Mouse (Mus musculus): ENCODE results near the gene Aftph. TPM values are rescaled to one million over a fixed set of nuclear protein-coding genes. Genes with fewer than 3 reads are reported as not detected.
A peak's percentile ranks its signal among the peaks of the same experiment; 100 is the strongest.

The Aftph gene
- polyA plus RNA-seq, 1 experiment from 2014 or later = 24.5 TPM

DNA sequence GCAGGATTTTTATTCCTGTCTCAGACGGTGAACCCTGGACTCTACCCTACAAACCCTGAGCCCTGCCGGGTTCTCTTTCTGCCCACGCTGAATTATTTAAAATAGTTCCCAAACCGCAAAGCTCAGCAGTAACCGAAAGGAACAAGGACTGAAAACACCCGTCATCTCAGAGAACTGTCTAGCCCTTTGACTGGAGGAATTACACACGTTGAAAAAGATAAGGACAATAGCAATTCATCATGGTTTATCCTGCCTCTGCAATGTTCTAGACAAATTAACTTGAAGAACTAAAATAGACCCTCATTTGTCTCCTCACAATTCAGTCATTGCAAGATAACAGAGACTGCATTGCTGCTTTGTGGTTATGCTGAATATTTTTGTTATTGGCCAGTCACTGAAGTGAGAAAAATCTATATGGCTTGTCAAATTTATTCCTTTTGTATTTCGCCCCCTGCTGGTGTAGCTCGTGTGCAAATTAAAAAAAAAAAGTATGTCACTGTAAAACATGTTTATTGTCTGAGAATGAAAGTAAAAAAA is 1.0 kb upstream of the Aftph start:
- ATAC-seq (ENCODE audit: insufficient number of reproducible peaks, insufficient read depth, low FRiP score, low read depth) = no peak
- 0% methylated on average over 9 of the region's 9 CpGs for WGBS
- H3K4me2 ChIP-seq (replicated peaks; ENCODE audit: low read depth, low read length) = peak overlapping the region; percentile 63
- H3K9ac ChIP-seq (replicated peaks; ENCODE audit: low read depth, low read length) = peak overlapping the region; percentile 31
- peak overlapping the region; percentile 96 for H3K27ac ChIP-seq (ENCODE audit: low read length)
- no peaks in the 10 kb centered on the region for H3K27me3 ChIP-seq (ENCODE audit: control insufficient read depth, insufficient read depth, low read length)
- H3K36me3 ChIP-seq (ENCODE audit: control insufficient read depth, insufficient read depth, low read length) = no peaks in the 10 kb centered on the region
- no peaks in the 10 kb centered on the region for H3K4me1 ChIP-seq (ENCODE audit: control insufficient read depth, insufficient read depth, low read length)
- H3K9me3 ChIP-seq (ENCODE audit: control insufficient read depth, low read depth, low read length) = no peaks in the 10 kb centered on the region
- peak overlapping the region; percentile 93 for H3K4me3 ChIP-seq (ENCODE audit: low read depth, low read length)

DNA sequence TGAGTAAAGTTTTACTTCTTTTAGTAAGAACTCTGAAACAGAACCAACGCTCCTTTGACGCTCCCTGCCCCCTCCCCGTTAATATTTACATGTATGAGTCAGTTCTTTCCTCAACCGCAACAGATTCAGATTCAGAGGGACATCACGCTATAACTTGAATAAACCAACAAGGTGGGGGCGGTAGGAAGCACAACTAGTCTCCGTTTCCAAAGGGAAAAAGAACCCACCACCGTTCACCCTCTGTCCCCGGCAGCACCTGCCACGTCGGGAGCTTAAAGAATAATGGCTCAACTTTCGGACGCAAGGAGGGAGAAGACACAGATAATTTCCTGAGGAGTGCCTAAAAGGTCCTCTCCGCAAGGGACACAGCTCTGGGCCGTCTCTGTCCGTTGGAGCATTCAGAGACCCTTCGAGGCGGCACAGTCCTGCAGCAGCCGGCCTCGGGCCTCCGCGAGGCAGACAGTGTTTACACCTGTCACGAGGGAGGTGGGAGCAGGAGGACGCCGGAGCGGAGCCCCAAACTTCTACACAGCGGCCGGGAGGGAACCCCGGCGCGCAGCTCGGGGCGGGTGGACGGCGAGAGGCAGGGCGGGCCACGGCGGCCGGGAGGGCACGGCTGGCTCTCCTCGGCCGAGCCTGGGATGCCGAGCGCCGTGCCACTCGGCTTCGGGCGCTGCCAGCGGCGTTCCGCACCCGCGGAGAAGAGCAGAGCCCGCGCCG is 748 bp downstream of the Aftph start:
- Histone ChIP-seq H3K9ac (replicated peaks; ENCODE audit: low read depth, low read length) (peak overlapping the region; percentile 84), H3K9me3 (ENCODE audit: control insufficient read depth, low read depth, low read length) (no peaks in the 10 kb centered on the region), H3K36me3 (ENCODE audit: control insufficient read depth, insufficient read depth, low read length) (no peaks in the 10 kb centered on the region), H3K4me3 (ENCODE audit: low read depth, low read length) (peak overlapping the region; percentile 93), H3K27me3 (ENCODE audit: control insufficient read depth, insufficient read depth, low read length) (no peaks in the 10 kb centered on the region), H3K4me1 (ENCODE audit: control insufficient read depth, insufficient read depth, low read length) (no peaks in the 10 kb centered on the region), H3K27ac (ENCODE audit: low read length) (peak overlapping the region; percentile 96), H3K4me2 (replicated peaks; ENCODE audit: low read depth, low read length) (peak overlapping the region; percentile 63)
- ATAC-seq (ENCODE audit: insufficient number of reproducible peaks, insufficient read depth, low FRiP score, low read depth) = peak; percentile 20; the same call in 1 of the 2 replicates
- under 1% methylated on average over 56 of the region's 56 CpGs for WGBS

GRCm38 (mm10) chr11:20734066-20734465 is 7.3 kb downstream of the Aftph start:
- no peaks in the 10 kb centered on the region for H3K9me3 ChIP-seq (ENCODE audit: control insufficient read depth, low read depth, low read length)
- H3K4me3 ChIP-seq (ENCODE audit: low read depth, low read length) = no peak overlapping the region
- H3K4me1 ChIP-seq (ENCODE audit: control insufficient read depth, insufficient read depth, low read length) = peaks cover 7% of the 10 kb centered on the region
- ATAC-seq (ENCODE audit: insufficient number of reproducible peaks, insufficient read depth, low FRiP score, low read depth) = no peak
- H3K4me2 ChIP-seq (replicated peaks; ENCODE audit: low read depth, low read length) = no peak overlapping the region
- no peak overlapping the region for H3K9ac ChIP-seq (replicated peaks; ENCODE audit: low read depth, low read length)
- H3K27me3 ChIP-seq (ENCODE audit: control insufficient read depth, insufficient read depth, low read length) = no peaks in the 10 kb centered on the region
- no peak overlapping the region for H3K27ac ChIP-seq (ENCODE audit: low read length)
- H3K36me3 ChIP-seq (ENCODE audit: control insufficient read depth, insufficient read depth, low read length) = no peaks in the 10 kb centered on the region
- 62% methylated on average over 3 of the region's 3 CpGs for WGBS

DNA sequence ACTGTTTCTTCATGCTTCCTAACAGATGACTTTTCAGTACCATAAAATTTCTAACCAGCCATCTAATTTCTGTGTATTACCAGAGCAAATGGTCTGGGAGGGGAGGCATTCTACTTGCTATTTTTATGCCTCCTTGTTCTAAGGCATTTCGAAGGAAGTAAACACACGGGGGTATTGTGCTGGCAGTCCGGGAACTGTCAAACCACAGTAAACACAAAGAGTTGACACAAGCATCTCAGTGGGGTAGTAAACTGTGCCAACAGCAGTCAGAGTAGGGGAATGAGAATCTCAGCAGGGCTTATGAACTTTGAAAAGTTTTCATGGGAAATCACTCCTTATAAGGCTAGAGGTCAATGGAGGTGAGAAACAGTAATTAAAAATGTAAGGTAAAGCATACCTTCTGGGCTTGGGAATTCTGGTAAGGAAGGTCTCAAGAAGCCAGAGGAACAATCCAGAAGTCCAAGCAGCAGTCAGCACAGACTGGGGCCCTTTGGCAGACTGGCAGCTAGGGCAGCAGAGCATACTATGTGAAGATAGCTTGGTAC is 7.8 kb downstream of the Aftph start:
- ATAC-seq (ENCODE audit: insufficient number of reproducible peaks, insufficient read depth, low FRiP score, low read depth) = no peak
- H3K9ac ChIP-seq (replicated peaks; ENCODE audit: low read depth, low read length) = no peak overlapping the region
- H3K27ac ChIP-seq (ENCODE audit: low read length) = no peak overlapping the region
- H3K4me2 ChIP-seq (replicated peaks; ENCODE audit: low read depth, low read length) = no peak overlapping the region
- no peaks in the 10 kb centered on the region for H3K9me3 ChIP-seq (ENCODE audit: control insufficient read depth, low read depth, low read length)
- H3K36me3 ChIP-seq (ENCODE audit: control insufficient read depth, insufficient read depth, low read length) = no peaks in the 10 kb centered on the region
- H3K27me3 ChIP-seq (ENCODE audit: control insufficient read depth, insufficient read depth, low read length) = no peaks in the 10 kb centered on the region
- H3K4me3 ChIP-seq (ENCODE audit: low read depth, low read length) = no peak overlapping the region
- H3K4me1 ChIP-seq (ENCODE audit: control insufficient read depth, insufficient read depth, low read length) = peaks cover 7% of the 10 kb centered on the region
- WGBS = 45% methylated on average over 3 of the region's 3 CpGs

GRCm38 (mm10) chr11:20729403-20729802 is 12.0 kb downstream of the Aftph start:
- ATAC-seq (ENCODE audit: insufficient number of reproducible peaks, insufficient read depth, low FRiP score, low read depth) = no peak
- H3K4me1 ChIP-seq (ENCODE audit: control insufficient read depth, insufficient read depth, low read length) = peaks cover 7% of the 10 kb centered on the region
- H3K27ac ChIP-seq (ENCODE audit: low read length) = no peak overlapping the region
- no peak overlapping the region for H3K9ac ChIP-seq (replicated peaks; ENCODE audit: low read depth, low read length)
- H3K4me2 ChIP-seq (replicated peaks; ENCODE audit: low read depth, low read length) = no peak overlapping the region
- H3K36me3 ChIP-seq (ENCODE audit: control insufficient read depth, insufficient read depth, low read length) = peaks cover 14% of the 10 kb centered on the region; the same call in 1 of the 2 replicates
- WGBS = 71% methylated on average over 1 of the region's 1 CpGs
- no peak overlapping the region for H3K4me3 ChIP-seq (ENCODE audit: low read depth, low read length)
- no peaks in the 10 kb centered on the region for H3K9me3 ChIP-seq (ENCODE audit: control insufficient read depth, low read depth, low read length)
- no peaks in the 10 kb centered on the region for H3K27me3 ChIP-seq (ENCODE audit: control insufficient read depth, insufficient read depth, low read length)

DNA sequence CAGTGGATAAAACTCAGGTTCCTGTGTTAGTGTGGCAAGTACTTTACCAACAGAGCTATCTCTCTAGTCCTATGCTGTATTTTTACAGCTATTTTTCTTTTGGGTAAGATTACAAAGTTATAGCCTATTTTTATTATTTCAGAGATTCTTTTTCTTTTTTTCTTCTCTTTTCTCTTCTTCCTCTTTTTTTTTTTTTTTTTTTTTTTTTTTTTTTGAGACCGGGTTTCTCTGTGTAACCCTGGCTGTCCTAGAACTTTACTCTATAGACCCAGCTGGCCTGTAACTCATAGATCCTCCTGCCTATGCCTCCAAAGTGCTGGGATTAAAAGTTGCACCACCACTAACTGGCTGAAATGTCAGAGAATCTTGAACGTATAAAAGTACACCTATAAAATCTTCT is 13.3 kb downstream of the Aftph start:
- WGBS = 84% methylated on average over 2 of the region's 2 CpGs
- Histone ChIP-seq H3K27me3 (ENCODE audit: control insufficient read depth, insufficient read depth, low read length) (no peaks in the 10 kb centered on the region), H3K4me2 (replicated peaks; ENCODE audit: low read depth, low read length) (no peak overlapping the region), H3K27ac (ENCODE audit: low read length) (no peak overlapping the region), H3K9ac (replicated peaks; ENCODE audit: low read depth, low read length) (no peak overlapping the region), H3K4me1 (ENCODE audit: control insufficient read depth, insufficient read depth, low read length) (no peaks in the 10 kb centered on the region), H3K36me3 (ENCODE audit: control insufficient read depth, insufficient read depth, low read length) (peaks cover 14% of the 10 kb centered on the region; the same call in 1 of the 2 replicates), H3K4me3 (ENCODE audit: low read depth, low read length) (no peak overlapping the region), H3K9me3 (ENCODE audit: control insufficient read depth, low read depth, low read length) (no peaks in the 10 kb centered on the region)
- no peak for ATAC-seq (ENCODE audit: insufficient number of reproducible peaks, insufficient read depth, low FRiP score, low read depth)

- Histone ChIP-seq H3K4me3 (ENCODE audit: low read depth, low read length) (no peak overlapping the region), H3K4me1 (ENCODE audit: control insufficient read depth, insufficient read depth, low read length) (no peaks in the 10 kb centered on the region), H3K27ac (ENCODE audit: low read length) (no peak overlapping the region), H3K9me3 (ENCODE audit: control insufficient read depth, low read depth, low read length) (no peaks in the 10 kb centered on the region), H3K4me2 (replicated peaks; ENCODE audit: low read depth, low read length) (no peak overlapping the region), H3K9ac (replicated peaks; ENCODE audit: low read depth, low read length) (no peak overlapping the region), H3K27me3 (ENCODE audit: control insufficient read depth, insufficient read depth, low read length) (no peaks in the 10 kb centered on the region), H3K36me3 (ENCODE audit: control insufficient read depth, insufficient read depth, low read length) (peaks cover 14% of the 10 kb centered on the region; the same call in 1 of the 2 replicates)
- 61% methylated on average over 5 of the region's 5 CpGs for WGBS
- no peak for ATAC-seq (ENCODE audit: insufficient number of reproducible peaks, insufficient read depth, low FRiP score, low read depth)
Observed at GRCm38 (mm10) chr11:20723572-20723971, 17.8 kb downstream of the Aftph start.

- WGBS = 67% methylated on average over 9 of the region's 9 CpGs
- Histone ChIP-seq H3K27me3 (ENCODE audit: control insufficient read depth, insufficient read depth, low read length) (no peaks in the 10 kb centered on the region), H3K4me3 (ENCODE audit: low read depth, low read length) (no peak overlapping the region), H3K4me1 (ENCODE audit: control insufficient read depth, insufficient read depth, low read length) (no peaks in the 10 kb centered on the region; the same call in 1 of the 2 replicates), H3K27ac (ENCODE audit: low read length) (no peak overlapping the region), H3K9ac (replicated peaks; ENCODE audit: low read depth, low read length) (no peak overlapping the region), H3K9me3 (ENCODE audit: control insufficient read depth, low read depth, low read length) (no peaks in the 10 kb centered on the region), H3K4me2 (replicated peaks; ENCODE audit: low read depth, low read length) (no peak overlapping the region), H3K36me3 (ENCODE audit: control insufficient read depth, insufficient read depth, low read length) (0 out of 2 replicates have a peak, but pooled peaks cover 3% of the 10 kb centered on the region)
- no peak for ATAC-seq (ENCODE audit: insufficient number of reproducible peaks, insufficient read depth, low FRiP score, low read depth)
Observed at GRCm38 (mm10) chr11:20712068-20712671, 29.2 kb downstream of the Aftph start.

All from stomach, embryonic 14.5 days (tissue).